Mouse (Mus musculus) liver, embryonic 14.5 days (tissue): ENCODE results near the gene Vmn1r149. TPM values are rescaled to one million over a fixed set of nuclear protein-coding genes. Genes with fewer than 3 reads are reported as not detected.
"Not testable (repeated sequence)": the region's sequence is repeated elsewhere in the genome, so short reads cannot be mapped to it uniquely, and the experiment has no call there.

Source experiments
- ATAC-seq: fragments of 200-750 bp; cut with Nextera tagmentation; 2 replicates; pipeline ENCODE4 v1.8.0; 2017; ENCODE audit warnings: moderate number of reproducible peaks, mild to moderate bottlenecking, moderate library complexity; ENCODE audit not compliant: insufficient read depth
- DNase-seq, 3 experiments: peaks; one replicate each; pipeline ENCODE4 v3.0.0-alpha.2; 2012 to 2013; ENCODE audit warnings: low read depth in 3 of 3, low spot score in 3 of 3
- H3K27ac ChIP-seq: fragments of 300-500 bp; sonication (generic); 2 replicates; pipeline ENCODE4 v1.5.1; 2014; ENCODE audit warnings: moderate library complexity, mild to moderate bottlenecking, control low read depth, inconsistent platforms
- H3K27me3 ChIP-seq: fragments of 300-500 bp; sonication (generic); 2 replicates; pipeline ENCODE4 v1.6.1; 2014; ENCODE audit warnings: mild to moderate bottlenecking, low read length, moderate library complexity; ENCODE audit not compliant: control insufficient read depth, insufficient read depth
- H3K36me3 ChIP-seq: fragments of 300-500 bp; sonication (generic); replicated peaks from 2 replicates; pipeline ENCODE4 v1.6.1; 2014; ENCODE audit warnings: low read depth; ENCODE audit not compliant: control insufficient read depth, insufficient read depth
- H3K4me1 ChIP-seq, 2 experiments: fragments of 200-500 bp in 1 of 2; fragments of 300-500 bp in 1 of 2; sonication (generic) in 1 of 2; replicated peaks; 2 replicates each; pipeline ENCODE4 v1.6.1; 2012 to 2014; ENCODE audit warnings: antibody characterized with exemption in 1 of 2, inconsistent platforms in 1 of 2, low read length in 1 of 2; ENCODE audit not compliant: control insufficient read depth in 2 of 2, insufficient read depth in 2 of 2
- H3K4me2 ChIP-seq: fragments of 300-500 bp; sonication (generic); 2 replicates; pipeline ENCODE4 v1.6.1; 2014; ENCODE audit warnings: low read depth, mild to moderate bottlenecking, control low read depth, moderate library complexity
- H3K4me3 ChIP-seq, 2 experiments: fragments of 200-500 bp in 1 of 2; fragments of 300-500 bp in 1 of 2; sonication (generic) in 1 of 2; 2 replicates each; pipeline ENCODE4 v1.5.1; 2012 to 2014; ENCODE audit warnings: low read depth in 2 of 2, low read length in 2 of 2, mild to moderate bottlenecking in 2 of 2, control low read depth in 1 of 2, inconsistent platforms in 1 of 2, moderate library complexity in 1 of 2; ENCODE audit not compliant: insufficient read depth in 1 of 2
- H3K9ac ChIP-seq: fragments of 300-500 bp; sonication (generic); replicated peaks from 2 replicates; pipeline ENCODE4 v1.6.1; 2014; ENCODE audit warnings: mild to moderate bottlenecking, control low read depth, moderate library complexity
- H3K9me3 ChIP-seq: fragments of 300-500 bp; sonication (generic); 2 replicates; pipeline ENCODE4 v1.6.1; 2016; ENCODE audit warnings: low read length, mixed read lengths; ENCODE audit not compliant: control insufficient read depth
- WGBS: fragments of 180-500 bp; shearing (Covaris S2); extraction: QIAGEN DNeasy Blood & Tissue Kit; methylation state at CpG from one replicate; pipeline ENCODE4 v1.1.7; 2014; ENCODE audit not compliant: insufficient replicate concordance; 5-methylcytosine and 5-hydroxymethylcytosine counted together
- polyA plus RNA-seq, 2 experiments: library from polyadenylated mRNA; depleted of rRNA in 1 of 2; stranded (reverse) in 1 of 2; unstranded in 1 of 2; fragments of >200 nt; fragmentation: Nextera tagmentation in 1 of 2; extraction: Ambion mirVana in 1 of 2; gene quantifications; 2 replicates each; pipeline versions ENCODE4 v1.2.1 to v1.2.3; 2012 to 2014

Gene Vmn1r149
- polyA plus RNA-seq (2012; rRNA removed) (not detected in 2 replicates), polyA plus RNA-seq (2014; fragmentation: Nextera tagmentation; extraction: Ambion mirVana) (not detected in 2 replicates)

DNA sequence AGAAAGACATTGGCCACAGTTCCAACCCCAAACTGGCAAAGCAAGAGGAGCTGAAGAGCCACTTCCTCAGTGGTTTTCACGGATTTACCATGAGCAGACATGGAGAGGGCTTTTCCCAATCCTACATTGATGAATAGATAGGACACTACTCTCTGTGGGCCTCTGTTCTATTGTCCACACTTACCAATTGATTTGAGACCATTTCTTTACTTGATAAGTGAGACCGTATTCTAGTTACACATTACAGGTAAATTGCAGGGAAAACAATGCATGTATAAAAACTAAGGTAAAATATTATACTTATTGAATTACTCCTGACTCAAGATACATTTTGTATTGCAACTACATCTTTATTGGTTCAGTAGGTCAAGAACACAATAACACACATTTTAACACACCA lies at the start of gene Vmn1r149:
Gene Vmn1r149 (minus strand): TSS at position 101 of the 400 bp plus-strand sequence.
- not testable (repeated sequence) for H3K4me1 ChIP-seq, H3K4me3 ChIP-seq, H3K9me3 ChIP-seq, H3K4me2 ChIP-seq, H3K27ac ChIP-seq, H3K27me3 ChIP-seq, H3K36me3 ChIP-seq, DNase-seq, ATAC-seq, H3K9ac ChIP-seq
- WGBS = no CpG with 5 or more reads among the region's 2 CpGs

DNA sequence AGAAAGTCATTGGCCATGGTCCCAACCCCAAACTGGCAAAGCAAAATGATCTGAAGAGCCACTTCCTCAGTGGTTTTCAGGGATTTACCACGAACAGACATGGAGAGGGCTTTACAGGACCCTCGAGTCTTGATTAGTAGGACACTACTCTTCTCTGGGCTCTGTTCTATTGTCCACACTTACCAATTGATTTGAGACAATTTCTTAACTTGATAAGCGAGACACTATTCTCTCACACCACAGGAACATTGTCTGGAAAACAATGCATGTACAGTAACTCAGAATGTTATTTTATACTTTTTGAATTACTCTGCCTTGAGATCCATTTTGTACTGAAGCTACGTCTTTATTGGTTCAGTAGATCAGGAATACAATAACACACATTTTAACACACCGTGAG lies 25.9 kb upstream of the Vmn1r149 start, which contains the start of gene Gm10665:
Gene Gm10665 (minus strand): TSS at position 101 of the 400 bp plus-strand sequence.
- WGBS = no CpG with 5 or more reads among the region's 5 CpGs
- H3K27me3 ChIP-seq, ATAC-seq, H3K9ac ChIP-seq, H3K4me1 ChIP-seq, H3K27ac ChIP-seq, H3K9me3 ChIP-seq, DNase-seq, H3K4me3 ChIP-seq, H3K4me2 ChIP-seq, H3K36me3 ChIP-seq: not testable (repeated sequence)

DNA sequence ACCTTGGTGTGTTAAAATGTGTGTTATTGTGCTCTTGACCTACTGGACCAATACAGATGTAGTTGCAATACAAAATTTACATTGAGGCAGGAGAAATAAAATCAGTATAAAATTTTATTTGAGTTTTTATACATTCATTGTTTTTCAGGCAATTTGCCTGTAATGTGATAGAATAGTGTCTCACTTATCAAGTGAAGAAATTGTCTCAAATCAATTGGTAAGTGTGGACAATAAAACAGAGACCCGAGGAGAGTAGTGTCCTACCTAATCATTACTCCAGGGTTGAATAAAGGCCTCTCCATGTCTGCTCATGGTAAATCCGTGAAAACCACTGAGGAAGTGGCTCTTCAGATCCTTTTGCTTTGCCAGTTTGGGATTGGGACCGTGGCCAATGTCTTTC lies 24.7 kb downstream of the Vmn1r149 start, which contains the start of gene Vmn1r148:
Gene Vmn1r148 (plus strand): TSS at position 301 of the 400 bp plus-strand sequence.
- H3K36me3 ChIP-seq, ATAC-seq, H3K27me3 ChIP-seq, H3K4me2 ChIP-seq, H3K4me1 ChIP-seq, H3K4me3 ChIP-seq, DNase-seq, H3K9me3 ChIP-seq, H3K9ac ChIP-seq, H3K27ac ChIP-seq: not testable (repeated sequence)
- WGBS = no CpG with 5 or more reads among the region's 3 CpGs

Other genes with a start within 250 kb of the Vmn1r149 start
- not detected in 2 replicates for gene Vmn1r143, start 248.9 kb downstream of the Vmn1r149 start, polyA plus RNA-seq (2012; rRNA removed)
- not detected in 2 replicates for gene Vmn1r143, start 248.9 kb downstream of the Vmn1r149 start, polyA plus RNA-seq (2014; fragmentation: Nextera tagmentation; extraction: Ambion mirVana)
- gene Gm8653, start 237.0 kb downstream of the Vmn1r149 start, polyA plus RNA-seq (2012; rRNA removed) = not detected in 2 replicates
- not detected in 2 replicates for gene Gm8653, start 237.0 kb downstream of the Vmn1r149 start, polyA plus RNA-seq (2014; fragmentation: Nextera tagmentation; extraction: Ambion mirVana)
- gene Gm8453, start 208.7 kb downstream of the Vmn1r149 start, polyA plus RNA-seq (2012; rRNA removed) = not detected in 2 replicates
- gene Gm8453, start 208.7 kb downstream of the Vmn1r149 start, polyA plus RNA-seq (2014; fragmentation: Nextera tagmentation; extraction: Ambion mirVana) = not detected in 2 replicates
- not detected in 2 replicates for gene Gm4187, start 108.5 kb downstream of the Vmn1r149 start, polyA plus RNA-seq (2012; rRNA removed)
- gene Gm4187, start 108.5 kb downstream of the Vmn1r149 start, polyA plus RNA-seq (2014; fragmentation: Nextera tagmentation; extraction: Ambion mirVana) = not detected in 2 replicates
- gene Gm8660, start 67.2 kb downstream of the Vmn1r149 start, polyA plus RNA-seq (2012; rRNA removed) = not detected in 2 replicates
- gene Gm8660, start 67.2 kb downstream of the Vmn1r149 start, polyA plus RNA-seq (2014; fragmentation: Nextera tagmentation; extraction: Ambion mirVana) = not detected in 2 replicates
- not detected in 2 replicates for gene Vmn1r148, start 24.6 kb downstream of the Vmn1r149 start, polyA plus RNA-seq (2012; rRNA removed)
- not detected in 2 replicates for gene Vmn1r148, start 24.6 kb downstream of the Vmn1r149 start, polyA plus RNA-seq (2014; fragmentation: Nextera tagmentation; extraction: Ambion mirVana)
- not detected in 2 replicates for gene Gm10665, start 25.8 kb upstream of the Vmn1r149 start, polyA plus RNA-seq (2012; rRNA removed)
- not detected in 2 replicates for gene Gm10665, start 25.8 kb upstream of the Vmn1r149 start, polyA plus RNA-seq (2014; fragmentation: Nextera tagmentation; extraction: Ambion mirVana)
- gene Vmn1r151, start 61.4 kb upstream of the Vmn1r149 start, polyA plus RNA-seq (2012; rRNA removed) = not detected in 2 replicates
- not detected in 2 replicates for gene Vmn1r151, start 61.4 kb upstream of the Vmn1r149 start, polyA plus RNA-seq (2014; fragmentation: Nextera tagmentation; extraction: Ambion mirVana)
- gene Vmn1r152, start 84.7 kb upstream of the Vmn1r149 start, polyA plus RNA-seq (2012; rRNA removed) = not detected in 2 replicates
- gene Vmn1r152, start 84.7 kb upstream of the Vmn1r149 start, polyA plus RNA-seq (2014; fragmentation: Nextera tagmentation; extraction: Ambion mirVana) = not detected in 2 replicates
- gene Gm8677, start 96.7 kb upstream of the Vmn1r149 start, polyA plus RNA-seq (2012; rRNA removed) = not detected in 2 replicates
- gene Gm8677, start 96.7 kb upstream of the Vmn1r149 start, polyA plus RNA-seq (2014; fragmentation: Nextera tagmentation; extraction: Ambion mirVana) = not detected in 2 replicates
- not detected in 2 replicates for gene Gm4201, start 127.1 kb upstream of the Vmn1r149 start, polyA plus RNA-seq (2012; rRNA removed)
- gene Gm4201, start 127.1 kb upstream of the Vmn1r149 start, polyA plus RNA-seq (2014; fragmentation: Nextera tagmentation; extraction: Ambion mirVana) = not detected in 2 replicates
- not detected in 2 replicates for gene Gm4565, start 149.9 kb upstream of the Vmn1r149 start, polyA plus RNA-seq (2012; rRNA removed)
- gene Gm4565, start 149.9 kb upstream of the Vmn1r149 start, polyA plus RNA-seq (2014; fragmentation: Nextera tagmentation; extraction: Ambion mirVana) = not detected in 2 replicates
- gene Vmn1r155, start 219.8 kb upstream of the Vmn1r149 start, polyA plus RNA-seq (2012; rRNA removed) = not detected in 2 replicates
- not detected in 2 replicates for gene Vmn1r155, start 219.8 kb upstream of the Vmn1r149 start, polyA plus RNA-seq (2014; fragmentation: Nextera tagmentation; extraction: Ambion mirVana)